Mouse (Mus musculus) urinary bladder, adult 2 months (tissue): ENCODE data around the gene Ergic3. TPM values are rescaled to one million over a fixed set of nuclear protein-coding genes. Genes with fewer than 3 reads are reported as not detected.

Experiments used
- DNase-seq: peaks from one replicate; pipeline ENCODE4 v3.0.0; 2022; ENCODE audit warnings: low spot score
- polyA plus RNA-seq: library from polyadenylated mRNA; depleted of rRNA; stranded (reverse); fragments of >200 nt; gene quantifications from 2 replicates; pipeline ENCODE4 v1.2.3, GENCODE M21; 2012; rRNA removed

Gene Ergic3
- polyA plus RNA-seq, 1 experiment: 196 TPM

DNA sequence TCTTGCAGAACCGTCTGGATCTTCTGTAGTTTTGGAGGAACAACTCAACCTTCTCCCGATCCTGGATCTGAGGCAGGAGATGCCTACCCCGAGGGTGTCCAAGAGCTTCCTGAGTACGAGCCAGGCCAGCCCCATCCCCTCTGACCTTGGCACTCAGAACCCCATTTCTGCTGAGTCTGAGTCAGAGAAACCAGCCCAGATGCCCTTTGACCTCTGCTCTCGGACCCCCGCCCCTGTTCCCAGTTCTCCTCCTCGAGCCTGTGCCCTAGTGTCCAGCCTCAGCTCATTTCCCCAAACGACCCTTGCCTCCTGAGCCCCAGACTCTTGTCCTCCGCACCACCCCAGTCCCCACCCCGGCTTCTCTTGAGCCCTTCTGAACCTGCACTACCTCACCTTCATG is 58.3 kb downstream of the Ergic3 start:
- DNase-seq: no peak

Other genes with a start within 250 kb of the Ergic3 start
- 0.04 and 0.09 TPM in 2 replicates for gene Mmp24, start 232.7 kb upstream of the Ergic3 start, polyA plus RNA-seq
- 42.8 and 48.4 TPM in 2 replicates for gene BC029722, start 188.6 kb upstream of the Ergic3 start, polyA plus RNA-seq
- 63.3 and 65.9 TPM in 2 replicates for gene Eif6, start 181.1 kb upstream of the Ergic3 start, polyA plus RNA-seq
- gene Fam83c, start 173.2 kb upstream of the Ergic3 start, polyA plus RNA-seq: 2.6 and 3.7 TPM in 2 replicates
- 47.0 and 60.2 TPM in 2 replicates for gene Uqcc1, start 77.7 kb upstream of the Ergic3 start, polyA plus RNA-seq
- gene Gm15557, start 67.3 kb upstream of the Ergic3 start, polyA plus RNA-seq: not detected in 2 replicates
- 1.5 and 1.7 TPM in 2 replicates for gene Gdf5, start 62.7 kb upstream of the Ergic3 start, polyA plus RNA-seq
- gene Cep250, start 51.6 kb upstream of the Ergic3 start, polyA plus RNA-seq: 11.7 and 13.4 TPM in 2 replicates
- 2.3 and 4.7 TPM in 2 replicates for gene 6430550D23Rik, start 68 bp upstream of the Ergic3 start, polyA plus RNA-seq
- 121 and 126 TPM in 2 replicates for gene Fer1l4, start 44.9 kb downstream of the Ergic3 start, polyA plus RNA-seq
- 4.4 and 5.1 TPM in 2 replicates for gene Spag4, start 57.1 kb downstream of the Ergic3 start, polyA plus RNA-seq
- gene Cpne1, start 103.9 kb downstream of the Ergic3 start, polyA plus RNA-seq: 46.2 and 60.5 TPM in 2 replicates
- gene Rbm12, start 103.9 kb downstream of the Ergic3 start, polyA plus RNA-seq: 4.6 and 7.5 TPM in 2 replicates
- gene Gm28036, start 119.0 kb downstream of the Ergic3 start, polyA plus RNA-seq: 4.2 and 5.1 TPM in 2 replicates
- gene Romo1, start 136.0 kb downstream of the Ergic3 start, polyA plus RNA-seq: 210 and 265 TPM in 2 replicates
- 38.6 and 49.2 TPM in 2 replicates for gene Nfs1, start 136.1 kb downstream of the Ergic3 start, polyA plus RNA-seq
- gene Rbm39, start 172.2 kb downstream of the Ergic3 start, polyA plus RNA-seq: 131 and 161 TPM in 2 replicates
- gene Phf20, start 188.4 kb downstream of the Ergic3 start, polyA plus RNA-seq: 13.2 and 15.4 TPM in 2 replicates